Mouse (Mus musculus) megakaryocyte, embryonic 14.5 days (primary cell): ENCODE measurements at regions not wholly inside any gene's neighbourhood (a gene's known extent, or its start where the extent isn't known, plus 50 kb on each side); places are given as distances from the start of the nearest gene placed in this dataset.
"Not testable (repeated sequence)": the region's sequence is repeated elsewhere in the genome, so short reads cannot be mapped to it uniquely, and the experiment has no call there.

ENCODE experiments used
- FLI1 ChIP-seq: IDR thresholded peaks from 2 replicates; pipeline ENCODE4 v1.6.1; 2012; ENCODE audit warnings: low read length, inconsistent platforms, mixed read lengths
- GATA1 ChIP-seq: IDR thresholded peaks from 3 replicates; pipeline ENCODE4 v1.6.1; 2012; ENCODE audit warnings: mixed read lengths, low read length, inconsistent platforms, borderline replicate concordance

- TF ChIP-seq GATA1, FLI1: not testable (repeated sequence)
These were observed 466.6 kb upstream of the Olfr1507 start for GRCm38 (mm10) chr14:52962110-52962509.
